Mouse (Mus musculus) CH12.LX (cell line): ENCODE results near the gene Cd7. TPM values are rescaled to one million over a fixed set of nuclear protein-coding genes. Genes with fewer than 3 reads are reported as not detected.

ENCODE experiments used
- DNase-seq: peaks from one replicate; pipeline ENCODE4 v3.0.0-alpha.2; 2013; ENCODE audit errors: extremely low read depth
- H3K27ac ChIP-seq: 2 replicates; pipeline ENCODE4 v1.5.1; 2012; ENCODE audit warnings: low read depth, mild to moderate bottlenecking, control low read depth, moderate library complexity; ENCODE audit not compliant: insufficient read depth
- H3K27me3 ChIP-seq: replicated peaks from 2 replicates; pipeline ENCODE3; 2012; ENCODE audit warnings: inconsistent platforms
- H3K36me3 ChIP-seq, 2 experiments: replicated peaks in 1 of 2; 2 replicates each; pipeline versions ENCODE3 to v1.6.1; 2012; ENCODE audit warnings: inconsistent platforms in 1 of 2, low read length in 1 of 2, mild to moderate bottlenecking in 1 of 2, mixed read lengths in 1 of 2, moderate library complexity in 1 of 2; ENCODE audit not compliant: control insufficient read depth in 1 of 2, insufficient read depth in 1 of 2
- H3K4me1 ChIP-seq, 2 experiments: 2 replicates each; pipeline ENCODE4 v1.6.1; 2012; ENCODE audit warnings: inconsistent platforms in 1 of 2, moderate library complexity in 1 of 2; ENCODE audit not compliant: insufficient read depth in 2 of 2, control insufficient read depth in 1 of 2
- H3K4me2 ChIP-seq: 2 replicates; pipeline ENCODE4 v1.6.1; 2012; ENCODE audit warnings: low read depth, mild to moderate bottlenecking, control low read depth; ENCODE audit not compliant: poor library complexity, insufficient read depth, severe bottlenecking
- H3K4me3 ChIP-seq, 3 experiments: fragments of 150-350 bp in 1 of 3; sonication (generic) in 1 of 3; replicated peaks in 1 of 3; 2 replicates each; pipeline versions ENCODE3 to v1.5.1; 2011 to 2012; ENCODE audit warnings: low read depth in 2 of 3, low read length in 2 of 3, mild to moderate bottlenecking in 2 of 3, moderate library complexity in 2 of 3, control low read depth in 1 of 3, improper control_type of control experiment in 1 of 3, inconsistent platforms in 1 of 3, mixed read lengths in 1 of 3; ENCODE audit not compliant: poor library complexity in 1 of 3
- H3K79me2 ChIP-seq: replicated peaks from 2 replicates; pipeline ENCODE4 v1.6.1; 2012; ENCODE audit warnings: mild to moderate bottlenecking, moderate library complexity; ENCODE audit not compliant: control insufficient read depth, poor library complexity, insufficient read depth, severe bottlenecking; ENCODE audit errors: extremely low read depth
- H3K9ac ChIP-seq: 2 replicates; pipeline ENCODE4 v1.6.1; 2012; ENCODE audit warnings: low read depth, mild to moderate bottlenecking, control low read depth, moderate library complexity; ENCODE audit not compliant: insufficient read depth
- H3K9me3 ChIP-seq: replicated peaks from 2 replicates; pipeline ENCODE3; 2012; ENCODE audit warnings: low read length, inconsistent platforms, mixed read lengths
- BHLHE40 ChIP-seq: IDR thresholded peaks from 2 replicates; pipeline ENCODE4 v1.6.1; 2011; ENCODE audit warnings: mild to moderate bottlenecking, low read depth, low read length, improper control_type of control experiment
- CHD2 ChIP-seq: IDR thresholded peaks from 2 replicates; pipeline ENCODE4 v1.6.1; 2011; ENCODE audit warnings: low read length, improper control_type of control experiment
- E2F4 ChIP-seq: IDR thresholded peaks from 2 replicates; pipeline ENCODE4 v1.6.1; 2011; ENCODE audit warnings: low read depth, low read length, improper control_type of control experiment; ENCODE audit not compliant: insufficient replicate concordance
- EP300 ChIP-seq: IDR thresholded peaks from 2 replicates; pipeline ENCODE4 v1.6.1; 2011; ENCODE audit warnings: low read length, improper control_type of control experiment
- ETS1 ChIP-seq: conservative IDR thresholded peaks from 2 replicates; pipeline ENCODE4 v1.6.1; 2012; ENCODE audit warnings: low read depth, mild to moderate bottlenecking, inconsistent platforms, low read length, improper control_type of control experiment, moderate library complexity
- HCFC1 ChIP-seq: IDR thresholded peaks from 2 replicates; pipeline ENCODE4 v1.6.1; 2012; ENCODE audit warnings: low read depth, mild to moderate bottlenecking, inconsistent platforms, low read length, improper control_type of control experiment
- KAT2A ChIP-seq: IDR thresholded peaks from 2 replicates; pipeline ENCODE4 v1.6.1; 2012; ENCODE audit warnings: low read length, improper control_type of control experiment, inconsistent platforms; ENCODE audit not compliant: insufficient replicate concordance
- MAFK ChIP-seq: IDR thresholded peaks from 2 replicates; pipeline ENCODE4 v1.6.1; 2011; ENCODE audit warnings: low read length, improper control_type of control experiment; ENCODE audit not compliant: insufficient replicate concordance
- MAZ ChIP-seq: IDR thresholded peaks from 2 replicates; pipeline ENCODE4 v1.6.1; 2012; ENCODE audit warnings: low read depth, mild to moderate bottlenecking, inconsistent platforms, low read length, improper control_type of control experiment, moderate library complexity
- PAX5 ChIP-seq: IDR thresholded peaks from 2 replicates; pipeline ENCODE4 v1.6.1; 2012; ENCODE audit warnings: low read length, inconsistent platforms, mixed read lengths
- RAD21 ChIP-seq: IDR thresholded peaks from 2 replicates; pipeline ENCODE4 v1.6.1; 2011; ENCODE audit warnings: low read depth, mild to moderate bottlenecking, low read length, improper control_type of control experiment, moderate library complexity
- RCOR1 ChIP-seq: conservative IDR thresholded peaks from 2 replicates; pipeline ENCODE4 v1.6.1; 2012; ENCODE audit warnings: low read depth, mild to moderate bottlenecking, inconsistent platforms, low read length, improper control_type of control experiment
- SMC3 ChIP-seq: IDR thresholded peaks from 2 replicates; pipeline ENCODE4 v1.6.1; 2011; ENCODE audit warnings: low read depth, low read length, improper control_type of control experiment
- TBP ChIP-seq: conservative IDR thresholded peaks from 2 replicates; pipeline ENCODE4 v1.6.1; 2011; ENCODE audit warnings: low read depth, low read length, improper control_type of control experiment
- TCF12 ChIP-seq: IDR thresholded peaks from 2 replicates; pipeline ENCODE4 v1.6.1; 2014; ENCODE audit warnings: low read depth, mild to moderate bottlenecking, inconsistent platforms, low read length, improper control_type of control experiment
- UBTF ChIP-seq: IDR thresholded peaks from 2 replicates; pipeline ENCODE4 v1.6.1; 2012; ENCODE audit warnings: low read depth, mild to moderate bottlenecking, inconsistent platforms, low read length, improper control_type of control experiment, moderate library complexity
- USF2 ChIP-seq: conservative IDR thresholded peaks from 2 replicates; pipeline ENCODE4 v1.6.1; 2011; ENCODE audit warnings: low read depth, low read length, improper control_type of control experiment
- ZC3H11A ChIP-seq: IDR thresholded peaks from 2 replicates; pipeline ENCODE4 v1.6.1; 2012; ENCODE audit warnings: low read depth, mild to moderate bottlenecking, inconsistent platforms, low read length, improper control_type of control experiment
- ZKSCAN1 ChIP-seq: IDR thresholded peaks from 2 replicates; pipeline ENCODE4 v1.6.1; 2012; ENCODE audit warnings: low read depth, inconsistent platforms, low read length, improper control_type of control experiment, borderline replicate concordance
- ZMIZ1 ChIP-seq: IDR thresholded peaks from 2 replicates; pipeline ENCODE4 v1.6.1; 2012; ENCODE audit warnings: low read depth, mild to moderate bottlenecking, inconsistent platforms, low read length, improper control_type of control experiment
- ZNF384 ChIP-seq: IDR thresholded peaks from 2 replicates; pipeline ENCODE4 v1.6.1; 2012; ENCODE audit warnings: low read depth, low read length, improper control_type of control experiment, inconsistent platforms
- dilution Hi-C: fragments of 300-500 bp; cut with MboI; formaldehyde crosslinking; loops from 2 replicates; pipeline ENCODE4 v1.14.3; 2020; ENCODE audit warnings: low sequenced_read_pairs; ENCODE audit not compliant: extremely low pct_unique_long_range_greater_than_20kb, extremely low pct_ligation_motif_present
- in situ Hi-C: fragments of 300-500 bp; cut with MboI; formaldehyde crosslinking; loops from 3 replicates; pipeline ENCODE4 v1.14.3; 2019; ENCODE audit warnings: low sequenced_read_pairs, low pct_ligation_motif_present, low pct_unique_long_range_greater_than_20kb, mixed read lengths
- polyA plus RNA-seq: library from polyadenylated mRNA; unstranded; fragments of >175 nt; gene quantifications from 2 replicates; pipeline ENCODE4 v1.2.1, GENCODE M21; 2012; ENCODE audit warnings: low read depth; ENCODE audit not compliant: insufficient read length
- total RNA-seq, 2 experiments: library from RNA; depleted of rRNA; stranded (reverse); fragments of 300-350 nt in 1 of 2; fragments of >200 nt in 1 of 2; gene quantifications; 2 replicates each; pipeline ENCODE4 v1.2.3; 2012 to 2014

The Cd7 gene
- total and polyA plus RNA-seq, 3 experiments: 0.82 to 2.7 (median 1.0) TPM

DNA sequence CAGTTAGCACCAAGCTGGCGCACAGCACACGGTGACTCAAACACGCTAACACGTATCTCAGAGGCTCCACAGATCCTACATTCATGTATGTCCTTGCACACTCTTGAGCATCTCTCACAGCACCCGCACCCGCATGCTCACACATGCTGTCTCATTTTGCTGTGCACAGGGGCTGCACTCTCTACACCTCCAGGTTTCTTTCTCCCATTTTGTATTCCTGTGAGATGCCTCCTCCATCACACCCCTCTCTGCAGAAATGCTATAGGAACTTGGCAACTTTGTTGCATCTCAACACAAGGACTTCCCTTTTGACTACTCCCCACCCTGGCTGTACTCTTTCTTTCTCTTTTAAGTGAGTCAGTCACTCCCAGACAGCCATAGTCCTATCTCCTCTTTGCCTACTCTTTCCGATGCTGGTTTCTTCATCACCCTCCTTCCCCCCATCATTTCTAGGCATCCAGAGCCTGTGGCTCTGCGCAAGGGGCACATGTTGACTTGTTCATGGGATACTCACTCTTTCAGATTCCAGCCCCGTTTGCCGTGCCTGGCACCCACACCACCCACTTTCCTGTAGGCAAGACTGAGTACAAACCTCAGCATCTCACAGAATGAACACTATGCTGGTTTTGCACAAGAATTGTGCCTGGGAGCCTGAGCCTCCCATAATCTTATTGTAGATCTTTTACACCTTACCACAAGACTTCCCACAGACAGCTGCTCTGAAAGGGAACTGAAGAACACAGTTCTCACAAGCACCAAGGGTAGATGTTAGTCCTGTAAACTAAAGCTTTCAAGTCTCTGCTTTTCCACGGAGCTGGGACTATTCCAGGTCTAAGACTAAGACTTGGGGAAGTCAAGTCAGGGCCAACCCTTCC, 615 bp downstream of the Cd7 start:
- H3K27ac ChIP-seq: no peak overlapping the region
- H3K9ac ChIP-seq: no peak overlapping the region
- no peak overlapping the region for H3K4me2 ChIP-seq
- no peaks in the 10 kb centered on the region for H3K36me3 ChIP-seq
- no peaks in the 10 kb centered on the region for H3K9me3 ChIP-seq
- dilution Hi-C loops: no loop called here
- no peaks in the 10 kb centered on the region for H3K27me3 ChIP-seq
- H3K4me1 ChIP-seq: peaks cover under 1 to 49% of the 10 kb centered on the region in 2 experiments
- H3K4me3 ChIP-seq: peak overlapping the region in 1 of 3 experiments; percentile 27
- TF ChIP-seq KAT2A: no peak
- TF ChIP-seq BHLHE40: no peak
- TF ChIP-seq CHD2: no peak
- TF ChIP-seq ZC3H11A: no peak
- no peak for TF ChIP-seq EP300
- no peak for TF ChIP-seq ZKSCAN1
- TF ChIP-seq PAX5: no peak
- TF ChIP-seq USF2: no peak
- no peak for TF ChIP-seq MAZ
- TF ChIP-seq RCOR1: no peak
- no peak for TF ChIP-seq HCFC1
- no peak for TF ChIP-seq UBTF
- no peak for TF ChIP-seq TBP
- TF ChIP-seq RAD21: no peak
- no peak for TF ChIP-seq SMC3
- in situ Hi-C loops: loop anchor here (5.0 kb wide), 1 partner anchor 121 kb away; no protein-coding TSS in a partner anchor
- no peaks in the 10 kb centered on the region for H3K79me2 ChIP-seq
- no peak for DNase-seq

DNA sequence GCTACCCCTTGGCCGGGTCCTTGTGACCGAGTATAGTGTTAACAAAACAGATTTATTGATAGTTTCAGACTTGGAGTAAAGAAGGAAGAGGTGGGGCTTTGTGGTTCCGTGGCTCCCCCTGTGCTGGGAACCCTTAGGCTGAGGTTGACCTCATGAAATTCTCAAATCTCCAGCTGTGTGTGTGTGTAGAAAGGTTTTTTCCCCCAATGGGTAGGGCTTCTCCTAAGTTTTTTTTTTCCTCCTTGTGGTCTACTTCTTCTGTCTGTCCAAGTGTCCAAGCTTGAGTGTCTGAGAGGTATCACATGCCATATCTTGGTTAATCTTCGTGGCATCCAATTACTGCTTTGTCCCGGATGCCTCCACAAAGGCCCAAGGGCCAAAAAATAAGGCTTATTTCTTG, 6.1 kb downstream of the Cd7 start:
- Histone ChIP-seq H3K27ac (no peak overlapping the region), H3K4me2 (no peak overlapping the region), H3K27me3 (peaks cover 28% of the 10 kb centered on the region), H3K9me3 (no peaks in the 10 kb centered on the region), H3K4me1 (peaks cover 4 to 20% of the 10 kb centered on the region in 2 experiments), H3K9ac (no peak overlapping the region), H3K4me3 (no peak overlapping the region), H3K36me3 (no peaks in the 10 kb centered on the region), H3K79me2 (no peaks in the 10 kb centered on the region)
- DNase-seq: no peak
- dilution Hi-C loops: no loop called here
- TF ChIP-seq ETS1: peak; percentile 51
- peak; percentile 68 for TF ChIP-seq ZNF384
- TF ChIP-seq E2F4: no peak
- TF ChIP-seq ZMIZ1: no peak
- TF ChIP-seq MAFK: no peak
- no peak for TF ChIP-seq TCF12
- TF ChIP-seq BHLHE40: no peak
- TF ChIP-seq PAX5: no peak
- TF ChIP-seq USF2: no peak
- in situ Hi-C loops: no loop called here
